Mouse (Mus musculus) gastrocnemius, adult 2 months (tissue): ENCODE measurements at regions not wholly inside any gene's neighbourhood (a gene's known extent, or its start where the extent isn't known, plus 50 kb on each side); places are given as distances from the start of the nearest gene placed in this dataset.
A peak's percentile ranks its signal among the peaks of the same experiment; 100 is the strongest.

Experiments used
- DNase-seq: peaks from one replicate; pipeline ENCODE4 v3.0.0; 2022
- H3K27ac ChIP-seq: fragments of 200-600 bp; 2 replicates; pipeline ENCODE4 v1.8.1; 2022; ENCODE audit warnings: mild to moderate bottlenecking
- H3K4me3 ChIP-seq: fragments of 200-600 bp; 2 replicates; pipeline ENCODE4 v1.8.1; 2022; ENCODE audit warnings: mild to moderate bottlenecking, moderate library complexity
- CTCF ChIP-seq: fragments of 200-600 bp; IDR thresholded peaks from 2 replicates; pipeline ENCODE4 v1.8.1; 2022; ENCODE audit warnings: antibody characterized with exemption, mild to moderate bottlenecking, moderate library complexity
- intact Hi-C: fragments of 180-260 bp; cut with DNase I; formaldehyde crosslinking; loops from one replicate; pipeline ENCODE4 v1.15.1; 2025

DNA sequence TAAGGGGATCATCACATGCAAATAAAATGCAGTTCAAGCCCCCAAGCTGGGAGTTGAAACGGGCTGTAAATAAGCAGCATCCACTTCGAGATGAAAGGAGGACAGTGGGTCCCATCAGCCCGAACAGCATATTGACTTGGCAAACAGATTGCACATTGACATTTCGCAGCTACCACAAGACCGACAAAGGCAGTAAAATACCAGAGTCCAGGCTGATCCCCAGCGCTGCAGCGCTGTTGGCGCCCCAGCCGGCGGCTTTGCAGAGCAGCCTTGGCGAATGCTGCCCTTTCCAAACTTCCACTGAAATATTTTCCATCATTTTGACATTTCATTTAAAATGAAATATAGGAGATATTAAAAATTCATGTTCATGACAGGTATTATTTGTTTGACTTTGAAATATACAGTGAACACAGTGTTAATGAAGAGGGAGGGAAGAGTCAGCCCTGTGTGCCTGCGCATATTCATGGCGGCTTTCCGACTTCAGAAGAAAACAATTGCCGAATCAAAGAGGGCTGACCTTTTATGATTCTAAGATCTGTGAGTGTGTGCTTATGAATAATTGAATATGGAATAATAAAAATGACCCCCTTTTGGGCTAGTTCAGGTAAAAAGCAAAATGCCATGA lies 98.4 kb downstream of the Sqor start:
- Histone ChIP-seq H3K27ac (no peak overlapping the region), H3K4me3 (no peak overlapping the region)
- no peak for TF ChIP-seq CTCF
- DNase-seq: no peak
- intact Hi-C loops: no loop called here

DNA sequence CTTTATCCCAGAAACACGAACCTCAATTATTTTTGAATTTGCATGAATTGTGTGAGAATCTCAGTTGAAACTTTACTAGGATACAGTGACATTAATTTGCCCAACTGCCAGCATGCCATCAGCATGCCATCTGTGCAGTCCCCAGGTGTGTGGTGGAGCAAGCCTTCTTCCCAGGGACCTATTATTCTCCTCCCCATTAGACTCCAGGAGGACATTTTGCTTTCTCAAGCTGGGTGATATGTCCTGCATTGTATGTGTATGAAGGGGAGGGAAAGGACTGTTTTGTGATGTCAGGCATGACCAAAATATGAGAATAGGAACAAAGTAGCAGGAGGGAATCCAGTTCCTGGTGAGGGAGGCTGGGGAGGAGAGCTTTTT lies 98.9 kb downstream of the Sqor start:
- no peak for DNase-seq
- intact Hi-C loops: no loop called here

DNA sequence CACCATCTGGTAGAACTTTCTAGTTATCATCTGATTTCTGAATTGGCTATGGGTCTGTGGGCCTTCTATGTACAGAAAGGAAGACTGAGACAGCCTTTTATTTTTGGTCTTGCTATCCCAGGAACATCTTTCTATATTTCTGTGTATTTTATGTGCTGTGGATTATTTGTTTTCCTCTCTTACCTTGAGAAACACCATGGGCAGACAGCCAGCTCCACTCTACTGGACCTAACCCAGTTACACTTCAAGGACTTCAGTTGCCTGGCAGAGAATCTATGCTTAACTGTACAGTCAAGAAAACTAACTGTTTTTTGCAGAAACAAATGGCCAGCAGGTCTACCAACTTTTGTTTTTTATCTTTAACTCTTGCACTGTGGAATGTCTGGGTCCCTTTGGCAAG lies 122.1 kb downstream of the Sqor start:
- TF ChIP-seq CTCF: no peak
- intact Hi-C loops: no loop called here
- no peak overlapping the region for H3K27ac ChIP-seq

More for the DNA sequence above, 98.9 kb downstream of the Sqor start:
- Histone ChIP-seq H3K4me3 (no peak overlapping the region), H3K27ac (no peak overlapping the region)
- no peak for TF ChIP-seq CTCF

GRCm38 (mm10) chr2:122887526-122887925 lies 122.5 kb downstream of the Sqor start:
- Histone ChIP-seq H3K4me3 (no peak overlapping the region), H3K27ac (no peak overlapping the region)
- intact Hi-C loops: no loop called here
- DNase-seq: no peak
- no peak for TF ChIP-seq CTCF

More for the DNA sequence above, 122.1 kb downstream of the Sqor start:
- H3K4me3 ChIP-seq: no peak overlapping the region
- no peak for DNase-seq

- intact Hi-C loops: no loop called here
- no peak for DNase-seq
- no peak overlapping the region for H3K27ac ChIP-seq
Observed at GRCm38 (mm10) chr2:122905129-122906072, 140.4 kb downstream of the Sqor start.

GRCm38 (mm10) chr2:122916772-122917171 lies 151.7 kb downstream of the Sqor start:
- no peak overlapping the region for H3K4me3 ChIP-seq
- DNase-seq: no peak
- H3K27ac ChIP-seq: no peak overlapping the region
- intact Hi-C loops: no loop called here
- TF ChIP-seq CTCF: no peak

More at GRCm38 (mm10) chr2:122905129-122906072, 140.4 kb downstream of the Sqor start:
- no peak overlapping the region for H3K4me3 ChIP-seq
- TF ChIP-seq CTCF: no peak

GRCm38 (mm10) chr2:122937922-122938321 lies 172.9 kb downstream of the Sqor start:
- Histone ChIP-seq H3K27ac (no peak overlapping the region), H3K4me3 (no peak overlapping the region)
- intact Hi-C loops: no loop called here
- peak; percentile 24 for TF ChIP-seq CTCF
- DNase-seq: no peak

- intact Hi-C loops: no loop called here
- DNase-seq: no peak
- no peak overlapping the region for H3K4me3 ChIP-seq
- no peak for TF ChIP-seq CTCF
- H3K27ac ChIP-seq: no peak overlapping the region
Observed at GRCm38 (mm10) chr2:122944841-122945240, 179.8 kb downstream of the Sqor start.

GRCm38 (mm10) chr2:122945891-122946290 lies 180.9 kb downstream of the Sqor start:
- TF ChIP-seq CTCF: no peak
- Histone ChIP-seq H3K4me3 (no peak overlapping the region), H3K27ac (no peak overlapping the region)
- no peak for DNase-seq
- intact Hi-C loops: no loop called here

- intact Hi-C loops: no loop called here
- no peak for TF ChIP-seq CTCF
- no peak for DNase-seq
Observed at GRCm38 (mm10) chr2:122949031-122949430, 184.0 kb downstream of the Sqor start.

GRCm38 (mm10) chr2:122961701-122962100 lies 196.7 kb downstream of the Sqor start:
- intact Hi-C loops: no loop called here
- no peak for TF ChIP-seq CTCF
- Histone ChIP-seq H3K4me3 (no peak overlapping the region), H3K27ac (no peak overlapping the region)
- no peak for DNase-seq

More at GRCm38 (mm10) chr2:122949031-122949430, 184.0 kb downstream of the Sqor start:
- no peak overlapping the region for H3K27ac ChIP-seq
- no peak overlapping the region for H3K4me3 ChIP-seq

GRCm38 (mm10) chr2:122968809-122969628 lies 204.0 kb downstream of the Sqor start:
- no peak for DNase-seq
- no peak overlapping the region for H3K4me3 ChIP-seq
- H3K27ac ChIP-seq: no peak overlapping the region
- no peak for TF ChIP-seq CTCF
- intact Hi-C loops: no loop called here
